Comparison of ENCODE assay signal across 8 mouse cellular contexts in genomic region chr8:121653340-121654019, GRCm38 (mm10). TPM values are rescaled to one million over a fixed set of nuclear protein-coding genes. Genes with fewer than 3 reads are reported as not detected.
A peak's percentile ranks its signal among the peaks of the same experiment; 100 is the strongest.
DNase-seq lines count a peak whose midpoint lies in the region; ATAC-seq and TF ChIP-seq lines count a peak whose summit lies in the region.

No protein-coding gene starts in this region.

- H3K27ac ChIP-seq in heart, embryonic 14.5 days (replicated peaks in 1 of 2; ENCODE audit: control insufficient read depth in 1 of 2, insufficient read depth in 1 of 2, low read depth in 2 of 2, low read length in 2 of 2) = peak overlapping the region; percentile 89 to 90
- H3K27ac ChIP-seq in bone marrow macrophage, adult 2 months (ENCODE audit: insufficient read depth, low read depth, low read length) = peak overlapping the region; percentile 65
- H3K27ac ChIP-seq in heart, postnatal 0 days (ENCODE audit: low read depth) = peak overlapping the region; percentile 91
- H3K27ac ChIP-seq in liver, embryonic 13.5 days = no peak overlapping the region
- peak overlapping the region; percentile 87 for H3K27ac ChIP-seq in stomach, embryonic 15.5 days

- no peaks in the 10 kb centered on the region for H3K27me3 ChIP-seq in heart, embryonic 14.5 days (ENCODE audit: control insufficient read depth, insufficient read depth, low read length)
- H3K27me3 ChIP-seq in heart, postnatal 0 days (ENCODE audit: control insufficient read depth, insufficient read depth, low read length) = no peaks in the 10 kb centered on the region
- peaks cover 76% of the 10 kb centered on the region for H3K27me3 ChIP-seq in liver, embryonic 13.5 days
- H3K27me3 ChIP-seq in stomach, embryonic 15.5 days (replicated peaks) = no peaks in the 10 kb centered on the region

- WGBS in heart, embryonic 14.5 days = 4% methylated on average over 31 of the region's 31 CpGs
- under 1% methylated on average over 31 of the region's 31 CpGs for WGBS in heart, postnatal 0 days
- 8% methylated on average over 31 of the region's 31 CpGs for WGBS in liver, embryonic 13.5 days (ENCODE audit: insufficient replicate concordance)
- 2% methylated on average over 31 of the region's 31 CpGs for WGBS in stomach, embryonic 15.5 days

- no peak for TF ChIP-seq POLR2A in bone marrow macrophage, adult 2 months (IDR thresholded peaks at IDR 0.05; ENCODE audit: borderline replicate concordance, low read depth, low read length)

- peak overlapping the region; percentile 72 to 80 for H3K4me3 ChIP-seq in heart, embryonic 14.5 days (ENCODE audit: control insufficient read depth in 1 of 2, insufficient read depth in 1 of 2, low read depth in 1 of 2, low read length in 2 of 2)
- H3K4me3 ChIP-seq in bone marrow macrophage, adult 2 months (ENCODE audit: insufficient read depth, low read length) = peak overlapping the region; percentile 66
- H3K4me3 ChIP-seq in heart, postnatal 0 days (ENCODE audit: low read depth, low read length) = peak overlapping the region; percentile 72
- peak overlapping the region; percentile 60 for H3K4me3 ChIP-seq in liver, embryonic 13.5 days (replicated peaks)
- H3K4me3 ChIP-seq in stomach, embryonic 15.5 days (replicated peaks) = peak overlapping the region; percentile 83

- no peak for TF ChIP-seq CTCF in bone marrow macrophage, adult 2 months (IDR thresholded peaks at IDR 0.05; ENCODE audit: low read depth, low read length)
- no peak for TF ChIP-seq CTCF in heart, postnatal 0 days (IDR thresholded peaks at IDR 0.05; ENCODE audit: low read depth)

- intact Hi-C loops in heart, postnatal 36 days (cut with DNase I) = no loop called here

- TF ChIP-seq EP300 in heart, postnatal 0 days (IDR thresholded peaks at IDR 0.05; ENCODE audit: low read depth) = no peak

- H3K9ac ChIP-seq in heart, embryonic 14.5 days (ENCODE audit: low read length) = peak overlapping the region; percentile 89
- peak overlapping the region; percentile 78 for H3K9ac ChIP-seq in heart, postnatal 0 days (replicated peaks; ENCODE audit: low read depth, low read length)
- H3K9ac ChIP-seq in liver, embryonic 13.5 days = peak overlapping the region; percentile 47
- H3K9ac ChIP-seq in stomach, embryonic 15.5 days = peak overlapping the region; percentile 66

- no peaks in the 10 kb centered on the region for H3K9me3 ChIP-seq in heart, embryonic 14.5 days (ENCODE audit: control insufficient read depth, low read length)
- H3K9me3 ChIP-seq in heart, postnatal 0 days (replicated peaks; ENCODE audit: control insufficient read depth, low read length) = no peaks in the 10 kb centered on the region
- no peaks in the 10 kb centered on the region for H3K9me3 ChIP-seq in liver, embryonic 13.5 days (replicated peaks)
- no peaks in the 10 kb centered on the region for H3K9me3 ChIP-seq in stomach, embryonic 15.5 days

- peaks cover 15% of the 10 kb centered on the region; the same call in 1 of the 2 replicates for H3K36me3 ChIP-seq in heart, embryonic 14.5 days (ENCODE audit: control insufficient read depth, insufficient read depth, low read length)
- H3K36me3 ChIP-seq in heart, postnatal 0 days (replicated peaks; ENCODE audit: control insufficient read depth, insufficient read depth, low read length) = no peaks in the 10 kb centered on the region
- no peaks in the 10 kb centered on the region for H3K36me3 ChIP-seq in liver, embryonic 13.5 days
- no peaks in the 10 kb centered on the region for H3K36me3 ChIP-seq in stomach, embryonic 15.5 days

- H3K4me1 ChIP-seq in heart, embryonic 14.5 days (ENCODE audit: control insufficient read depth in 2 of 2, insufficient read depth in 2 of 2, low read length in 2 of 2) = peaks cover 27 to 38% of the 10 kb centered on the region in 2 experiments
- peaks cover 25% of the 10 kb centered on the region for H3K4me1 ChIP-seq in bone marrow macrophage, adult 2 months (ENCODE audit: control insufficient read depth, insufficient read depth, low read length)
- peaks cover 35% of the 10 kb centered on the region for H3K4me1 ChIP-seq in heart, postnatal 0 days (ENCODE audit: control insufficient read depth, insufficient read depth)
- H3K4me1 ChIP-seq in liver, embryonic 13.5 days (replicated peaks) = peaks cover 25% of the 10 kb centered on the region
- H3K4me1 ChIP-seq in stomach, embryonic 15.5 days = peaks cover 39% of the 10 kb centered on the region

- no peak for DNase-seq in heart, postnatal 36 days
- peak; percentile 57 for DNase-seq in heart, postnatal 0 days (ENCODE audit: low spot score)
- DNase-seq in liver, embryonic 13.5 days = no peak
- DNase-seq in layer of hippocampus, adult 18-20 months (ENCODE audit: low spot score in 2 of 2) = no peak
- DNase-seq in layer of hippocampus, adult 9-10 months (ENCODE audit: low spot score) = no peak

- peak; percentile 1; the same call in 1 of the 2 replicates for ATAC-seq in heart, embryonic 14.5 days (ENCODE audit: insufficient number of reproducible peaks, insufficient read depth, low FRiP score, low read depth)
- peak; percentile 7; the same call in 1 of the 2 replicates for ATAC-seq in heart, postnatal 0 days (ENCODE audit: insufficient read depth, low read depth)
- no peak; the same call in 1 of the 2 replicates for ATAC-seq in liver, embryonic 13.5 days (ENCODE audit: low read depth)
- ATAC-seq in stomach, embryonic 15.5 days (ENCODE audit: insufficient read depth, low FRiP score, low read depth) = no peak; the same call in 1 of the 2 replicates

- peak overlapping the region; percentile 97 for H3K4me2 ChIP-seq in heart, embryonic 14.5 days (ENCODE audit: low read length)
- peak overlapping the region; percentile 91 for H3K4me2 ChIP-seq in heart, postnatal 0 days (ENCODE audit: low read depth, low read length)
- peak overlapping the region; percentile 58 for H3K4me2 ChIP-seq in liver, embryonic 13.5 days
- H3K4me2 ChIP-seq in stomach, embryonic 15.5 days = peak overlapping the region; percentile 95

RNA-seq across cellular contexts. Expression of gene Zcchc14, which starts 0.8 kb away (rescaled TPM):
- 12.9 and 13.9 TPM in 2 replicates for polyA plus RNA-seq in heart, embryonic 14.5 days (2014; fragmentation: Nextera tagmentation; extraction: Ambion mirVana)
- total RNA-seq in heart, postnatal 36 days (2021) = 10 to 100 TPM; 25.3 to 33.1 TPM
- polyA plus RNA-seq in bone marrow macrophage, adult 2 months (2012; ENCODE audit: insufficient read depth, insufficient read length, missing spikeins) = 5.1 and 8.2 TPM in 2 replicates
- 18.1 and 20.4 TPM in 2 replicates for total RNA-seq in heart, postnatal 0 days (2014; rRNA removed; ENCODE audit: low replicate concordance)
- polyA plus RNA-seq in heart, postnatal 0 days (2015; fragmentation: Nextera tagmentation; extraction: Ambion mirVana) = 4.8 and 5.6 TPM in 2 replicates
- polyA plus RNA-seq in liver, embryonic 13.5 days (2015; fragmentation: Nextera tagmentation; extraction: Ambion mirVana) = 1.6 and 1.7 TPM in 2 replicates
- polyA plus RNA-seq in stomach, embryonic 15.5 days (2015; fragmentation: Nextera tagmentation; extraction: Ambion mirVana) = 12.6 and 13.0 TPM in 2 replicates
- 10 to 100 TPM; 88.8 to 90.1 TPM for total RNA-seq in layer of hippocampus, adult 18-20 months (2021)

Comparison
In these comparisons a context has a peak if more than half of its experiments do, and no peak if none do; other contexts are left out.
1. ATAC-seq: peak in heart, embryonic 14.5 days (single experiment) and heart, postnatal 0 days (single experiment); none in liver, embryonic 13.5 days (single experiment) and stomach, embryonic 15.5 days (single experiment).
2. Peak in every context shown above with its lines, with median percentiles within 50 percentile points of each other: H3K4me2 ChIP-seq, H3K4me3 ChIP-seq and H3K9ac ChIP-seq.